Mouse (Mus musculus) limb, embryonic 11.5 days (tissue): ENCODE data around the gene Clrn2. TPM values are rescaled to one million over a fixed set of nuclear protein-coding genes. Genes with fewer than 3 reads are reported as not detected.

Source experiments
- ATAC-seq: fragments of 200-750 bp; cut with Nextera tagmentation; 2 replicates; pipeline ENCODE4 v1.8.0; 2017; ENCODE audit warnings: low read depth; ENCODE audit not compliant: insufficient number of reproducible peaks, low FRiP score, low TSS enrichment
- DNase-seq: peaks from one replicate; pipeline ENCODE4 v3.0.0-alpha.2; 2015; ENCODE audit warnings: low spot score
- H3K27ac ChIP-seq: fragments of 300-500 bp; sonication (generic); replicated peaks from 2 replicates; pipeline ENCODE4 v1.5.1; 2014; ENCODE audit warnings: low read depth, mild to moderate bottlenecking, low read length
- H3K27me3 ChIP-seq: fragments of 300-500 bp; sonication (generic); 2 replicates; pipeline ENCODE4 v1.6.1; 2014; ENCODE audit warnings: mild to moderate bottlenecking, low read length, mixed read lengths; ENCODE audit not compliant: control insufficient read depth, insufficient read depth
- H3K36me3 ChIP-seq: fragments of 300-500 bp; sonication (generic); 2 replicates; pipeline ENCODE4 v1.6.1; 2014; ENCODE audit warnings: mild to moderate bottlenecking, low read length, moderate library complexity, mixed read lengths; ENCODE audit not compliant: control insufficient read depth, insufficient read depth
- H3K4me1 ChIP-seq: fragments of 300-500 bp; sonication (generic); 2 replicates; pipeline ENCODE4 v1.6.1; 2014; ENCODE audit warnings: low read length, mixed read lengths; ENCODE audit not compliant: control insufficient read depth, insufficient read depth
- H3K4me2 ChIP-seq: fragments of 300-500 bp; sonication (generic); 2 replicates; pipeline ENCODE4 v1.6.1; 2014; ENCODE audit warnings: low read depth, mild to moderate bottlenecking, moderate library complexity; ENCODE audit not compliant: severe bottlenecking
- H3K4me3 ChIP-seq: fragments of 300-500 bp; sonication (generic); 2 replicates; pipeline ENCODE4 v1.5.1; 2014; ENCODE audit warnings: low read depth, low read length
- H3K9ac ChIP-seq: fragments of 300-500 bp; sonication (generic); 2 replicates; pipeline ENCODE4 v1.6.1; 2014; ENCODE audit warnings: mild to moderate bottlenecking, low read length
- H3K9me3 ChIP-seq: fragments of 300-500 bp; sonication (generic); 2 replicates; pipeline ENCODE4 v1.6.1; 2016; ENCODE audit warnings: low read length; ENCODE audit not compliant: control insufficient read depth
- WGBS: fragments of 180-500 bp; shearing (Covaris S2); extraction: QIAGEN DNeasy Blood & Tissue Kit; methylation state at CpG from one replicate; pipeline ENCODE4 v1.1.7; 2014; 5-methylcytosine and 5-hydroxymethylcytosine counted together
- polyA plus RNA-seq: library from polyadenylated mRNA; unstranded; fragments of >200 nt; fragmentation: Nextera tagmentation; extraction: Ambion mirVana; gene quantifications from 2 replicates; pipeline ENCODE4 v1.2.1, GENCODE M21; 2014

The Clrn2 gene
- polyA plus RNA-seq, 1 experiment from 2014 or later, result not detected

DNA sequence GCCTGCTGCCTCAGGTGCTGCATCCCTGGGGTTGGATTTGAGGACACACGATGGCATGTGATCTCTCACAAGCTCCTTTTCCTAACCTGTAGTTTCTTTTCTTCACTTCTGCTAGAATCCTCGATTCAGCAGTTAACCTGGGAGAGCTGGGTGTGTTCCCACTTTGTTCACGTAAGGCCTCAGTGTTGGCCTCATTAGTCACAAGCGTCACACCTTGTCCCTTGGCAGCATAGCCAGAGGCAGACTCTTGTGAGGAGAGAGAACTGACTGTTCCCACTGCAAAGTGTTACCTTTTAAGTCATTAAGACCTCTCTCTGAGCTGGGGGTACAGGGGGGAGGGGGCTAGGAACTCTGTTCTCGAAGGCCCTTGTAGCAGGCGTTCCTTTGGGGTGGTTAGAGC is 59.4 kb downstream of the Clrn2 start:
- Histone ChIP-seq H3K36me3 (peaks cover 5% of the 10 kb centered on the region; the same call in 1 of the 2 replicates), H3K27me3 (no peaks in the 10 kb centered on the region), H3K4me1 (no peaks in the 10 kb centered on the region), H3K9ac (no peak overlapping the region), H3K4me3 (no peak overlapping the region), H3K4me2 (no peak overlapping the region), H3K9me3 (no peaks in the 10 kb centered on the region), H3K27ac (no peak overlapping the region)
- 90% methylated on average over 6 of the region's 6 CpGs for WGBS
- ATAC-seq (no peak), DNase-seq (no peak)

GRCm38 (mm10) chr5:45513511-45513910 is 60.0 kb downstream of the Clrn2 start:
- Histone ChIP-seq H3K27ac (no peak overlapping the region), H3K9me3 (no peaks in the 10 kb centered on the region), H3K36me3 (peaks cover 5% of the 10 kb centered on the region; the same call in 1 of the 2 replicates), H3K4me3 (no peak overlapping the region), H3K9ac (no peak overlapping the region), H3K4me2 (no peak overlapping the region), H3K27me3 (no peaks in the 10 kb centered on the region), H3K4me1 (no peaks in the 10 kb centered on the region)
- WGBS, result 87% methylated on average over 2 of the region's 2 CpGs
- no peak for ATAC-seq
- DNase-seq, result no peak

Other genes starting within 250 kb of the Clrn2 start
- 110 and 118 TPM in 2 replicates for gene Qdpr, start 3.5 kb upstream of the Clrn2 start, polyA plus RNA-seq
- 98.3 and 104 TPM in 2 replicates for gene Lap3, start 39.6 kb downstream of the Clrn2 start, polyA plus RNA-seq
- 299 and 312 TPM in 2 replicates for gene Med28, start 66.5 kb downstream of the Clrn2 start, polyA plus RNA-seq
- gene Fam184b, start 185.9 kb downstream of the Clrn2 start, polyA plus RNA-seq, result 0.85 and 0.87 TPM in 2 replicates
- gene Ncapg, start 216.2 kb downstream of the Clrn2 start, polyA plus RNA-seq, result 83.7 and 84.7 TPM in 2 replicates